Mouse (Mus musculus) lung, postnatal 0 days (tissue): Measurements from ENCODE around the gene Deup1.

Experiments
- CTCF ChIP-seq: IDR thresholded peaks from 2 replicates; pipeline ENCODE4 v1.5.1; 2016; ENCODE audit warnings: antibody characterized with exemption, mild to moderate bottlenecking
- EP300 ChIP-seq: IDR thresholded peaks from 2 replicates; pipeline ENCODE4 v1.6.1; 2016; ENCODE audit warnings: antibody characterized with exemption, mild to moderate bottlenecking, control low read depth

- TF ChIP-seq CTCF (no peak), EP300 (no peak)
Measured at GRCm38 (mm10) chr9:15512918-15513317, 114.8 kb downstream of the Deup1 start.
